Mouse (Mus musculus): ENCODE measurements around the gene Pias4. TPM values are rescaled to one million over a fixed set of nuclear protein-coding genes. Genes with fewer than 3 reads are reported as not detected.

Pias4 gene
- total RNA-seq, 2 experiments from 2014 or later: 22.1 to 22.5 TPM

- no peak for DNase-seq (ENCODE audit: low spot score in 2 of 2)
Measured at GRCm38 (mm10) chr10:81139529-81139846, 28.2 kb downstream of the Pias4 start.

DNA sequence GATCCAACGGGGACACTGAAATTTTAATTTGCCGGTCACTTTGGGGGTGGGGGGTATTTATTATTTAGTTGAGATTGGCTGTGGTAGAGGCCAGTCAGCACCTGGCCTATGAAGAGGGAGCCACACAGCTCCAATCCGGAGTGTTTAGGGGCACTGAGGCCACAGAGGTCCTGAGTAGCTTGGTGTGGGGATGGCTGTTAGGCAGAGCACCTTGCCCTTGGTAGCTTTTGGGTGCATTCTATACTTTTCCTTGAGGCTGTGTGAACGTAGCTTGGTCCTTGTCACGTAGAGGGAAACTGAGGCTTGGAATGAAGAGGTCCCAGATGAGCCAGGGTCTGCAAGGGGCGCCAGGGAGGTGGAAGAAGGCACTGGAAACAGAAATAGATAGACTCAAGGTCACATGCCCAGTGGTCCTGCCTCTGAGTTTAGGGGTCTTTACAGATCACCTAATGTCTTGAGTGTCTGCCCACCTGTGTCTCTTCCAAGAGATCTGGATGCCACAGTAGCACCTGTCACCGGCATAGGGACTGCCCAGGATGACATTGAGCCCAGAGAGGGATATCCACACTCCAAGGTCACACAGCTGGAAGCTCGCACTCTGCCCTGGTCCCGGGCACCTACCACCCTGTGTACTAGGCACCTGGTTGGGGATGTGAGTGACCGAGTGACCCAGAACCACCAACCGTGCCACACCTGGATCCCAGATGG is 28.7 kb downstream of the Pias4 start:
- DNase-seq (ENCODE audit: low spot score in 2 of 2): no peak

GRCm38 (mm10) chr10:81138131-81138782 is 29.5 kb downstream of the Pias4 start:
- peak; percentile 49 to 56 for DNase-seq (ENCODE audit: low spot score in 2 of 2)

DNA sequence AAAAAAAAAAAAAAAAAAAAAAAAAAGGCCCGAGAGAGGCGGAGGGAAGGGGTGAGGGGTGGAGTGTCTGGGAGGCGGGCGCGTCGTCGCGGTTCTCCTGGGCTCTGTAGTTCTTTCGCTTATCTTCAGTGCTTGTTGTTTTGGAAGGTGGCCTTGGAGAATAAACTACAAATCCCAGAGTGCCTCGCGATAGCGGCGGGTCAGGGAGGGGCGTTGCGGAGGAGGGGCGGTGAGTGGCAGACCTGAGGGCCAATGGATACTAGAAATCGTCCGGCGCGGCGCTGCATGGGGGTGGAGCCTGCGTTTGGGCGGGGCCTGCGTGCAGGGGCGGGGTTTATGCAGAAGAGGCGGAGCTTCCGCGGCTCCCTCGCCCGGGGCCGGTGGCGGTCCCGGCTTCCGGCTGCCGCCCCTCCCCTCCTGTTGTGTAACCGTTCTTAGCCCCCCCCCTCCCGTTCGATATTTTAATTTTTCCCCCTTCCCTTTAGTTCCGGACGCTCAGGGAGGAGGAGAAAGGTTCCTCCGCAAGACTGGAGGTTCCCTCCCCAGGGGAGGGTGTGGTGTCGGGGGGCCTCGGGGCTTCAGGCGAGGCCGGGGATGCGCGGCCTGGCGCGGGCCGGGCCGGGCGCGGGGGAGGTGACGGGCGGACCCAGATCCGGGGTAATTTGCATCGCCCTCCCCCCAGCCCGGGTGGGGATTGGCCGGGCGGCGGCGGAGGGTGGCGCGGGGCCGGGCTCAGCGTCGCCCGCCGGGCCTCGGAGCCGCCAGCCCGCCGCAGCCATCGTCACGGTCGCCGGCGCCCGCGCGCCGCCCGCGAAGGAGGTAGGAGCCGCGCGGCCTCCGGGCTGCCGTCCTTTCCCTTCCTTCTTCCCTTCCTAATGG is 30.2 kb downstream of the Pias4 start:
- peak; percentile 99 to 100 for DNase-seq (ENCODE audit: low spot score in 2 of 2)

DNA sequence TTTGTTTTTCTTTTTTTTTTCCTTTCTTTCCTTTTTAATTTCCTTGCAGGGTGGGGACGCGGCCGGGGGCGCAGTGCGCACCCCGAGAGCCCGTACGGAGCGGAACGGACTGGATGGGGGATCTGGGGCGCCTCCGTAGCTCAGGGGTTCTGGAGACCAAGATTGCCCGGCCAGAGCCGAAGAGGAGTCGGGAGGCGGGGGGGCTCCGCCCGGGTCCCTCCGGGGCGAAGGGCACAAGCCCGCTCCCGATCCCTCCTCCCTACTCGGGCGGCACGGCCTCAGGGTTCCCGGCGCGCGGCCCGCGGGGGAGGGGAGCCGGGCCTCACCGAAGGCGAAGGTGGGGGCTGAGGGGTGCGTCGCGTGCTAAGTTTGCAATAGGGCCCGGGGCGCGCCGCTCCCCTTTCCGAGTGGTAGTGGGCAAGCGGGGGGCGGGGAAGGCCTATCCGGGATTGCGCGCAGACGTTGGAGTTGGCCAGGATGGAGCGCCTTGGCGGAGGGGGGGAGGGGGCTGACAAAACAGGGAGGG is 31.0 kb downstream of the Pias4 start:
- DNase-seq (ENCODE audit: low spot score in 2 of 2): peak; percentile 70 to 83

- DNase-seq (ENCODE audit: low spot score in 2 of 2): peak; percentile 67 to 80
Measured at GRCm38 (mm10) chr10:81135831-81136705, 31.7 kb downstream of the Pias4 start.

- no peak for DNase-seq (ENCODE audit: low spot score in 2 of 2)
Measured at GRCm38 (mm10) chr10:81134966-81135681, 32.6 kb downstream of the Pias4 start, which contains the start of gene Zbtb7a. TSS of gene Zbtb7a (plus strand) at chr10:81135220.

GRCm38 (mm10) chr10:81134181-81134587 is 33.5 kb downstream of the Pias4 start:
- DNase-seq (ENCODE audit: low spot score in 2 of 2): peak in 1 of 2 experiments; percentile 62

- DNase-seq (ENCODE audit: low spot score in 2 of 2): no peak
Measured at GRCm38 (mm10) chr10:81123500-81123899, 44.2 kb downstream of the Pias4 start.

- no peak for DNase-seq (ENCODE audit: low spot score in 2 of 2)
Measured at GRCm38 (mm10) chr10:81122889-81123288, 44.8 kb downstream of the Pias4 start.

- DNase-seq (ENCODE audit: low spot score in 2 of 2): peak in 1 of 2 experiments; percentile 68
Measured at GRCm38 (mm10) chr10:81120650-81121049, 47.1 kb downstream of the Pias4 start.

DNA sequence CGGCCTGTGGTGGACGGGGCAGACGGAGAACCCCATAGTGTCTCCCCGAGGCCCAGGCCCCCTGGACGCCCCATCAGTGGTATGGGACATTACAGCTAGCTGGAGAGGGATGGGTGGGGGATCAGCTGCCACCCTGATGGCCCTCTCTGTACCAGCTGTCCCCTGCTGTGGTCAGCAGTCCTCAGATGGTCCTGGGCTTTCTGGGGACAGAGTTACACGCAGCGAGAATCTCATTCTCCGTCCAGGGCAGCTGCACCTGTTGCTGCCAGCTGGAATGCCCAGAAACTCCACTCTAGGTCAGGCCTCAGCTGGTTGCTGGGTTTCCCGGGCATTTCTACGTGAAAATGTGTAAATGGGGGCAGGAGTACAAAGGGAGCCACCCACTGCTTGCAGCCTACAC is 48.1 kb downstream of the Pias4 start:
- DNase-seq (ENCODE audit: low spot score in 2 of 2): no peak

GRCm38 (mm10) chr10:81112946-81113345 is 54.8 kb downstream of the Pias4 start:
- DNase-seq (ENCODE audit: low spot score in 2 of 2): no peak

GRCm38 (mm10) chr10:81106113-81106721 is 61.5 kb downstream of the Pias4 start:
- peak; percentile 80 to 88 for DNase-seq (ENCODE audit: low spot score in 2 of 2)

DNA sequence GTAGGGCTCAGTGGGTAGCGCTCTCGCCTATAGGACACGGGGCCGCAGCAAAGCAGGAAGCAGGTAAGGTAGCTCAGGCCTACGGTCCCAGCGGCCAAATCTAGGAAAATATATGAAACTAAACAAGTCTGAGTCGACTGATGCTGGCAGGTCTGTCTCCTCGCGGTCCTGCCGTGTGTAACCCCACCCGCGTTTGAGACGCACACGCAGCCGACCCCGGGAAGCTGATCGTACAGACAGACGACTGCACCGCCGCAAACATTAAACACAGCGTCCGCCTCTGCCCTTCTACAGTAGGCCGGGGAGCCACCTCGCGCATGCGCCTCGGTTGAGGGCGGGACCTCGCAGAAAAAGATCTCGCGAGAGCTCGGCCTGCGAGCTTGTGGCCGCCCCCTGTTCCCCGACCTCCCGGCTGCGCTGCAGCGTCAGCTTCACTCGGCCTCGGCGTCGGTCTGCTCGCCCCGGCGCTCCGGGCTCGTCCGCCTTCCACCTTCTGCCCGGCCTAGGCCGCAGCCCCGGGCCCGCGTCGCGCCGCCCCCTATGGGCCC is 62.1 kb downstream of the Pias4 start, which contains the start of gene Map2k2:
TSS of gene Map2k2 (plus strand) at position 351 of the 548 bp plus-strand sequence.
- peak; percentile 95 to 98 for DNase-seq (ENCODE audit: low spot score in 2 of 2)

All from gastrocnemius, postnatal 4 days (tissue).